Mouse (Mus musculus) limb, embryonic 13.5 days (tissue): ENCODE measurements around the gene Mtmr1. TPM values are rescaled to one million over a fixed set of nuclear protein-coding genes. Genes with fewer than 3 reads are reported as not detected.

Experiments
- ATAC-seq: fragments of 200-750 bp; cut with Nextera tagmentation; 2 replicates; pipeline ENCODE4 v1.8.0; 2017; ENCODE audit warnings: low read depth, moderate number of reproducible peaks, moderate TSS enrichment; ENCODE audit not compliant: low FRiP score
- H3K27ac ChIP-seq: fragments of 300-500 bp; sonication (generic); 2 replicates; pipeline ENCODE4 v1.5.1; 2015; ENCODE audit warnings: inconsistent platforms, mild to moderate bottlenecking, moderate library complexity
- H3K27me3 ChIP-seq: fragments of 300-500 bp; sonication (generic); 2 replicates; pipeline ENCODE4 v1.6.1; 2015; ENCODE audit warnings: mild to moderate bottlenecking, inconsistent platforms
- H3K36me3 ChIP-seq: fragments of 300-500 bp; sonication (generic); 2 replicates; pipeline ENCODE4 v1.6.1; 2015; ENCODE audit warnings: inconsistent platforms, mild to moderate bottlenecking, moderate library complexity
- H3K4me1 ChIP-seq: fragments of 300-500 bp; sonication (generic); 2 replicates; pipeline ENCODE4 v1.6.1; 2015; ENCODE audit warnings: inconsistent platforms
- H3K4me2 ChIP-seq: fragments of 300-500 bp; sonication (generic); replicated peaks from 2 replicates; pipeline ENCODE4 v1.6.1; 2015; ENCODE audit warnings: inconsistent platforms, mild to moderate bottlenecking, moderate library complexity
- H3K4me3 ChIP-seq: fragments of 300-500 bp; sonication (generic); 2 replicates; pipeline ENCODE4 v1.5.1; 2015; ENCODE audit warnings: moderate library complexity, mild to moderate bottlenecking, inconsistent platforms
- H3K9ac ChIP-seq: fragments of 300-500 bp; sonication (generic); 2 replicates; pipeline ENCODE4 v1.6.1; 2015; ENCODE audit warnings: mild to moderate bottlenecking, inconsistent platforms
- H3K9me3 ChIP-seq: fragments of 300-500 bp; sonication (generic); 2 replicates; pipeline ENCODE4 v1.6.1; 2016; ENCODE audit warnings: inconsistent platforms
- WGBS: fragments of 180-500 bp; shearing (Covaris S2); methylation state at CpG from one replicate; pipeline ENCODE4 v1.1.7; 2015; 5-methylcytosine and 5-hydroxymethylcytosine counted together
- polyA plus RNA-seq: library from polyadenylated mRNA; unstranded; fragments of >200 nt; fragmentation: Nextera tagmentation; extraction: Ambion mirVana; gene quantifications from 2 replicates; pipeline ENCODE4 v1.2.1, GENCODE M21; 2015

Mtmr1 gene
- polyA plus RNA-seq, 1 experiment from 2014 or later, result 8.9 TPM

GRCm38 (mm10) chrX:71408386-71408785 lies 43.8 kb downstream of the Mtmr1 start:
- WGBS, result 34% methylated on average over 1 of the region's 1 CpGs
- Histone ChIP-seq H3K27me3 (no peaks in the 10 kb centered on the region), H3K36me3 (peaks cover 3% of the 10 kb centered on the region; the same call in 1 of the 2 replicates), H3K4me3 (no peak overlapping the region), H3K9me3 (no peaks in the 10 kb centered on the region), H3K4me1 (no peaks in the 10 kb centered on the region), H3K4me2 (no peak overlapping the region), H3K27ac (no peak overlapping the region), H3K9ac (no peak overlapping the region)
- no peak for ATAC-seq

- H3K36me3 ChIP-seq, result peaks cover 3% of the 10 kb centered on the region; the same call in 1 of the 2 replicates
- no peak overlapping the region for H3K4me3 ChIP-seq
- H3K27ac ChIP-seq, result no peak overlapping the region
- H3K4me1 ChIP-seq, result no peaks in the 10 kb centered on the region
- no peaks in the 10 kb centered on the region for H3K27me3 ChIP-seq
- no peak overlapping the region for H3K9ac ChIP-seq
- WGBS, result 84% methylated on average over 3 of the region's 3 CpGs
- H3K9me3 ChIP-seq, result no peaks in the 10 kb centered on the region
- no peak for ATAC-seq
- H3K4me2 ChIP-seq, result no peak overlapping the region
These were observed 48.2 kb downstream of the Mtmr1 start for GRCm38 (mm10) chrX:71412776-71413175.

DNA sequence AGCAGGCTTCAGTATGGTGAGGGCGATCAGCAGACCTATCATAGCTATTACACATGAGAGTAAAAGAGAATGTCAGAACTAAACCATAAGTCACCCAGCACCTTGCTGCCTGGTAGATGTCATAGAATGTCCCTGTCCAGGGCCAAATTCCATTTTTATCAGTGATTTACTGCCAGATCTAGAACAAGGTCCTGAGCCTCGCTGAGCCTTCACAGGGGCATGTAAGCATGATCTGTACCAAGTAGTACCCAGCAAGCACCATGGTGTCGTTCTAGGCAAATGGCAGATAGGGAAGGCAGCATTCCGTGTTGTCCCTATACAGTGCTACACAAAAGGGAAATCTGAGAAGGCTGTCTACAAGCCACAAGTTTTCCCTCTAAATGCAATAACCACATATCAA lies 49.1 kb downstream of the Mtmr1 start:
- Histone ChIP-seq H3K9ac (no peak overlapping the region), H3K27ac (no peak overlapping the region), H3K27me3 (no peaks in the 10 kb centered on the region), H3K4me1 (no peaks in the 10 kb centered on the region), H3K4me3 (no peak overlapping the region), H3K4me2 (no peak overlapping the region), H3K9me3 (no peaks in the 10 kb centered on the region), H3K36me3 (peaks cover 3% of the 10 kb centered on the region; the same call in 1 of the 2 replicates)
- WGBS, result 86% methylated on average over 4 of the region's 4 CpGs
- no peak for ATAC-seq

DNA sequence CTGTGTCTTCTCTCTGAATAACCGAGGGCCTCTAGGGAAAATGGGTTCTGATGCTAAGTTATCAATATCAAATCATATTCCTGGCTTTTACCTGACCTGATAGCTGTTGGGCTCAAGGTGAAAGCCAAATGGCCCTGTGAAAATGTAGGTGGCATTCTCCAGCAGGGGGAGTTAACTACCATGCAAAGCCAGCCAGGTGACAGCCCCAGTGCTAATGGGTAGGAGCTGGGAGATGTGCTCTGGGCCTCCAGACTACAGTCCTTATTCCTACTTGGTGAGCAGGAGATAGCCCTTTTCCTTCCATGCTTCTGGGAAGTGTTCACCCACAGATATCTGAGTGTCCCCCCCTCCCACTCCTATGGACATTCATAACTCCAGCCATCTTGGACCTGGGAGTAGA lies 60.3 kb downstream of the Mtmr1 start:
- Histone ChIP-seq H3K9me3 (no peaks in the 10 kb centered on the region), H3K36me3 (peaks cover 4% of the 10 kb centered on the region; the same call in 1 of the 2 replicates), H3K27me3 (no peaks in the 10 kb centered on the region), H3K27ac (no peak overlapping the region), H3K4me2 (no peak overlapping the region), H3K9ac (no peak overlapping the region), H3K4me1 (no peaks in the 10 kb centered on the region), H3K4me3 (no peak overlapping the region)
- ATAC-seq, result no peak
- WGBS, result 75% methylated on average over 1 of the region's 1 CpGs

DNA sequence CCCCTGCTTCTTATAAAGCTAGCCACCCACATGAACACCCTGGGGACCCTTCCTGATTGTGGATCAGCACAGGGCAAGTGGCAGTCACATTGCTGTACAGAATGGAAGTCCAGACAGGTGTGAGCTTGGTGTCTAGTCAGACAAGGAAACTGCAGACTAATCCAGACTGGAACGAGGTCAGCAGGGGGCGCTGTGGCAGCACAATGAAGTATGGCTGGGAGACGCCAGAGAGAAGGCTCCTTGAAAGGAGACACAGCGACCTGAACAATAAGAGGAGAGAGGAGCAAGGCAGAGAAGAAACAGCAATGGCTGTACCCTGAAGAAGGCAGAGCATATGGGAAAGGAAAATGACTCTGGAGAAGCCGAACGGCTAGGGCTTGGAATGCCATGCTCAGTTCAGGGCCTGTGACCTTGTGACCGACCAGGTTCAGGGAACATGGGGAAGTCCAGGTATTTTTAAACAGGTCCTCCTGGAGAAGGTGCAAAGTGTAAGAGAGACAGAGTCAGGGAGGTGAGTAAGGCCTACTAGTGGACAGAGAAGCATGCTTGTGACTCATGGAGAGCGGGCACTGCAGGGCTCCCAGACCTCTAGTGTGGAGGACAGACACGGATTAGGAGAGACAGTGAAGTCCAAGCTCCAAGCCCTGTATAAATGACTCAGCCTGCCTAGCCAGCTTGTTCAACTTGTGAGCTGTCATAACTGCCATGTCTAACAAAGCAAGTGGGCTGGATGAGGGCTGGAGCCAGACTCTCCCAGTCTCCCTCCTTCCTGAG lies 61.4 kb downstream of the Mtmr1 start:
- Histone ChIP-seq H3K27ac (no peak overlapping the region), H3K27me3 (no peaks in the 10 kb centered on the region), H3K4me3 (no peak overlapping the region), H3K4me2 (no peak overlapping the region), H3K36me3 (peaks cover 4% of the 10 kb centered on the region; the same call in 1 of the 2 replicates), H3K4me1 (no peaks in the 10 kb centered on the region), H3K9me3 (no peaks in the 10 kb centered on the region), H3K9ac (no peak overlapping the region)
- peak; percentile 59; the same call in 1 of the 2 replicates for ATAC-seq
- WGBS, result 51% methylated on average over 9 of the region's 9 CpGs

- ATAC-seq, result no peak
- Histone ChIP-seq H3K36me3 (peaks cover 3% of the 10 kb centered on the region; the same call in 1 of the 2 replicates), H3K4me2 (no peak overlapping the region), H3K4me3 (no peak overlapping the region), H3K4me1 (no peaks in the 10 kb centered on the region), H3K27ac (no peak overlapping the region), H3K27me3 (no peaks in the 10 kb centered on the region), H3K9ac (no peak overlapping the region), H3K9me3 (no peaks in the 10 kb centered on the region)
These were observed 62.9 kb downstream of the Mtmr1 start for GRCm38 (mm10) chrX:71427491-71427890.

DNA sequence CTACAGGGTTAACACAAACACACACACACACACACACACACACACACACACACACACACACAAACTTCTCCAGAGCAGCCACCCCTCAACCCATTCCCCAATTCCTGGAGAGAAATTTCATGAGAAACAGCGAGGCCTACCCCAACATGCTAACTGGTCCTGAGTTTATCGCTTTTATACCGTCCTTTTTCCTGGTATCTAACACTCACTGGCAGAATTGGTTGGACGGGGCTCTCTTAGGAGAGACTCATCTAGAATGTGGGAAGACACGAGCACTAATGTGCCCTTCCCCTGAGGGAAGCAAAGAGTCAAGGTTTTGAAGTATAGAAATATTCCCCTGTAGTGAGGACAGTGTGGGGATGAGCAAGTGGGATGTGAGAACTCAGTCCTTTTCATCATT lies 66.3 kb downstream of the Mtmr1 start:
- ATAC-seq, result no peak
- Histone ChIP-seq H3K4me2 (no peak overlapping the region), H3K27me3 (no peaks in the 10 kb centered on the region), H3K4me1 (no peaks in the 10 kb centered on the region), H3K9ac (no peak overlapping the region), H3K27ac (no peak overlapping the region), H3K36me3 (no peaks in the 10 kb centered on the region), H3K4me3 (no peak overlapping the region), H3K9me3 (no peaks in the 10 kb centered on the region)
- WGBS, result 90% methylated on average over 5 of the region's 5 CpGs

DNA sequence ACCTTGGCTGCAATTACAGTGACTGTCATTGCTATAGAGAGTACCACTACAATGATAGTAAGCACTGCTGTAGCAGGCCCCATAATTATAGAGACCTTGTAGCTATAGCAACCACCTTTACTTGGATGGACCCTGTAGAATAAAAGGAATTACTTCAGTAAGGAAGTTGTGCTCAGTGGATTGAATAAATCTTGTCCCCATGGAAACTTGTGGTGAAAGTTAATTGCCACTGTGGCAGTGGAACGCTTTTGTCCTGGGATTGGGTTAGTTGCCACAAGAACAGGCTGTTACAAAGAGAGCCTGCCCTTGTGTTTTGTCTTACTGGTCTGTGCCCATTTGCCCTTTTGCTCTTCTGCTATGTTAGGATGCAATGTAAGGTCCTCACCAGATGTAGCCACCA lies 69.9 kb downstream of the Mtmr1 start:
- Histone ChIP-seq H3K9me3 (no peaks in the 10 kb centered on the region), H3K36me3 (0 out of 2 replicates have a peak, but pooled peaks cover 3% of the 10 kb centered on the region), H3K9ac (no peak overlapping the region), H3K4me1 (no peaks in the 10 kb centered on the region), H3K27me3 (no peaks in the 10 kb centered on the region), H3K4me3 (no peak overlapping the region), H3K4me2 (no peak overlapping the region), H3K27ac (no peak overlapping the region)
- WGBS, result 90% methylated on average over 1 of the region's 1 CpGs
- no peak for ATAC-seq

- no peak for ATAC-seq
- Histone ChIP-seq H3K27ac (no peak overlapping the region), H3K4me3 (no peak overlapping the region), H3K36me3 (0 out of 2 replicates have a peak, but pooled peaks cover 3% of the 10 kb centered on the region), H3K4me1 (no peaks in the 10 kb centered on the region), H3K27me3 (no peaks in the 10 kb centered on the region), H3K9me3 (no peaks in the 10 kb centered on the region), H3K4me2 (no peak overlapping the region), H3K9ac (no peak overlapping the region)
- WGBS, result 81% methylated on average over 8 of the region's 8 CpGs
These were observed 70.3 kb downstream of the Mtmr1 start for GRCm38 (mm10) chrX:71434860-71435259.

DNA sequence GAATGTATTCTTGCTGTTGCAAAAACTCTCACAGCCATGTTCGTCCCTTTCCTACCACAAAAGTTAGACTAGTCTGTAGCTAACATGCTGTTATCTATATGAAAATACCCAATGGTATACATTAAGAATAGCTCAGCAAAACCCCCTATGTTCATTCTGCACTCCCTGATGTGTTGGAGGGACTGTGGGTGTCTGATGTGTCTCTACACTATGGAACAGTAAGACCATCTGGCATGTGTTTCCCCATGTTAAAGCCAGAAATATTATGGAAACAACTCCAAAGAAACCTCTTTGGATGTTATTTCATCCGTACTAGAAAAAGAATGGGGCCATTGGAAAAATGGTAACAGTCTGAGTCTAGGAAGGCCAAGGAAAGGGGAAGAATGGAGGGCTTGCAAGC lies 71.0 kb downstream of the Mtmr1 start:
- WGBS, result 88% methylated on average over 2 of the region's 2 CpGs
- no peak overlapping the region for H3K9ac ChIP-seq
- H3K4me3 ChIP-seq, result no peak overlapping the region
- no peak overlapping the region for H3K27ac ChIP-seq
- no peak overlapping the region for H3K4me2 ChIP-seq
- H3K9me3 ChIP-seq, result no peaks in the 10 kb centered on the region
- H3K36me3 ChIP-seq, result 0 out of 2 replicates have a peak, but pooled peaks cover 6% of the 10 kb centered on the region
- no peak for ATAC-seq
- no peaks in the 10 kb centered on the region for H3K27me3 ChIP-seq
- H3K4me1 ChIP-seq, result no peaks in the 10 kb centered on the region

- H3K27me3 ChIP-seq, result no peaks in the 10 kb centered on the region
- H3K9ac ChIP-seq, result no peak overlapping the region
- ATAC-seq, result no peak
- H3K27ac ChIP-seq, result no peak overlapping the region
- H3K9me3 ChIP-seq, result no peaks in the 10 kb centered on the region
- no peak overlapping the region for H3K4me3 ChIP-seq
- no peak overlapping the region for H3K4me2 ChIP-seq
- no peaks in the 10 kb centered on the region for H3K4me1 ChIP-seq
- 87% methylated on average over 6 of the region's 6 CpGs for WGBS
- H3K36me3 ChIP-seq, result 0 out of 2 replicates have a peak, but pooled peaks cover 9% of the 10 kb centered on the region
These were observed 74.9 kb downstream of the Mtmr1 start for GRCm38 (mm10) chrX:71439473-71439872.

DNA sequence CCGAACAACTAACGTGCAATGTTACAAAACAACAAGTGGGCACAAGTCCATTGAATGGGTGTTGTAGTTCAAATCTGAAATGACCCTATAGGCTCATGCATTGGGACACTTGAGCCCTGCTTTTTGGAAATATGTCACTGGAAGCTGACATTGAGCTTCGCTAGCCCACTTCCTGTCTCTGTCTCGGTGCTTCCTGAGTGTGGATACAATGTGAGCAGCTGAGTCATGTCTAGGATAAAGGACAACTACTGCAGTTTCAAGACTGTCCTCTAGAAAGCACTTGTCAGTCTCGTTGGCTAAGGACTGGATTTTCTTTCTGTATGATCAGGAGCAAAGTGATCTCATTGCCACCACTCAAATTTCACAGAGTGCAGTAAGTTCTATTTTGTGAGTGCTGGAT lies 78.4 kb downstream of the Mtmr1 start:
- Histone ChIP-seq H3K9ac (no peak overlapping the region), H3K4me1 (no peaks in the 10 kb centered on the region), H3K4me2 (no peak overlapping the region), H3K9me3 (no peaks in the 10 kb centered on the region), H3K27ac (no peak overlapping the region), H3K27me3 (no peaks in the 10 kb centered on the region), H3K4me3 (no peak overlapping the region), H3K36me3 (0 out of 2 replicates have a peak, but pooled peaks cover 9% of the 10 kb centered on the region)
- WGBS, result 84% methylated on average over 5 of the region's 5 CpGs
- no peak for ATAC-seq
